Mouse (Mus musculus) gastrocnemius, adult 8-10 months (tissue): ENCODE measurements around the gene Cdon. TPM values are rescaled to one million over a fixed set of nuclear protein-coding genes. Genes with fewer than 3 reads are reported as not detected.

ENCODE experiments used
- DNase-seq, 2 experiments: peaks; one replicate each; pipeline ENCODE4 v3.0.0; 2022; ENCODE audit warnings: low spot score in 2 of 2
- total RNA-seq, 4 experiments: library from RNA; stranded (reverse); gene quantifications; 2 replicates each; pipeline ENCODE4 v1.2.4; 2022

Cdon gene
- total RNA-seq, 4 experiments from 2014 or later, result 12.1 to 14.2 (median 13.1) TPM

- no peak for DNase-seq
Measured at GRCm38 (mm10) chr9:35435565-35435964, 14.6 kb downstream of the Cdon start.

GRCm38 (mm10) chr9:35438286-35439061, 17.5 kb downstream of the Cdon start:
- no peak for DNase-seq

- DNase-seq, result no peak
Measured at GRCm38 (mm10) chr9:35439062-35439442, 18.1 kb downstream of the Cdon start.

GRCm38 (mm10) chr9:35439754-35440153, 18.8 kb downstream of the Cdon start:
- DNase-seq, result no peak

- DNase-seq, result no peak
Measured at GRCm38 (mm10) chr9:35442476-35442875, 21.5 kb downstream of the Cdon start.

- no peak for DNase-seq
Measured at GRCm38 (mm10) chr9:35443618-35444511, 22.9 kb downstream of the Cdon start.

GRCm38 (mm10) chr9:35444512-35444886, 23.6 kb downstream of the Cdon start:
- DNase-seq, result no peak

- DNase-seq, result no peak
Measured at GRCm38 (mm10) chr9:35446916-35447315, 26.0 kb downstream of the Cdon start.

GRCm38 (mm10) chr9:35453311-35453710, 32.4 kb downstream of the Cdon start:
- DNase-seq, result no peak

- no peak for DNase-seq
Measured at GRCm38 (mm10) chr9:35459594-35459993, 38.7 kb downstream of the Cdon start.

- DNase-seq, result no peak
Measured at GRCm38 (mm10) chr9:35467264-35467817, 46.4 kb downstream of the Cdon start.

GRCm38 (mm10) chr9:35468913-35469312, 48.0 kb downstream of the Cdon start:
- DNase-seq, result no peak

GRCm38 (mm10) chr9:35474104-35474724, 53.3 kb downstream of the Cdon start:
- DNase-seq, result no peak

GRCm38 (mm10) chr9:35475394-35475793, 54.5 kb downstream of the Cdon start:
- no peak for DNase-seq

- DNase-seq, result no peak
Measured at GRCm38 (mm10) chr9:35479456-35479855, 58.5 kb downstream of the Cdon start.

- DNase-seq, result no peak
Measured at GRCm38 (mm10) chr9:35482014-35482898, 61.3 kb downstream of the Cdon start.

- no peak for DNase-seq
Measured at GRCm38 (mm10) chr9:35483949-35484348, 63.0 kb downstream of the Cdon start.

GRCm38 (mm10) chr9:35486616-35487015, 65.7 kb downstream of the Cdon start:
- no peak for DNase-seq

GRCm38 (mm10) chr9:35488496-35488895, 67.6 kb downstream of the Cdon start:
- DNase-seq, result no peak

GRCm38 (mm10) chr9:35491109-35491866, 70.4 kb downstream of the Cdon start:
- DNase-seq, result no peak
